12 mouse cellular contexts compared by ENCODE assay signal in the genomic region with DNA sequence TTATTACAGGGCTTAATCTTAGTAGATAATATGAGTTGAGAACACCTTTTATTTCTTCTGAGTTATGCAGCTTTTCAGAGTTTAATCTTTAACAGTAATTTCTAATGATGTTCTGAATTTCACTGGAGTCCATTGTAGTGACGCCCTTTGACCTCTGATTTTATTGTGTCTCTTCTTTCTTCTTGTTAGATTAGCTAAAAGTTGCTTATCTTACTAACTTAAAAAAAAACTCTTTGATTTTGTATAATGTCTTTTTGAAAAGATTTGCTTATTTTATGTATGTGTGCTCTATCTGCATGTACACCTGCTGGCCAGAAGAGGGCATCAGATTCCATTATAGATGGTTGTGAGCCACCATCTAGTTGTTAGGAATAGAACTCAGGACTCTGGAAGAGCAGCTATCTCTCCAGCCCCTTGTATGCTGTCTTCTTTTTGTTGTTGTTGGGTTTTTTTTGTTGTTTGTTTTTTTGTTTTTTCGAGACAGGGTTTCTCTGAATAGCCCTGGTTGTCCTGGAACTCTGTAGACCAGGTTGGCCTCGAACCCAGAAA. TPM values are rescaled to one million over a fixed set of nuclear protein-coding genes. Genes with fewer than 3 reads are reported as not detected.
DNase-seq lines count a peak whose midpoint lies in the region; TF ChIP-seq lines count a peak whose summit lies in the region.
"Had no signal": no experiment of that assay in that cellular context is flagged by ENCODE, and none has a peak within 500 bp of the region (broad histone marks: within the 10 kb centered on the region; RNA-seq: fewer than 3 reads in every experiment).

No protein-coding gene starts in this region.

- intact Hi-C loops in heart, adult 2 months (cut with DNase I), result loop anchor here (1.0 kb wide), 1 partner anchor 49 kb away; no protein-coding TSS in a partner anchor
- intact Hi-C loops in heart, postnatal 10 days (cut with DNase I), result loop anchor here (1.0 kb wide), 1 partner anchor 49 kb away; no protein-coding TSS in a partner anchor

- H3K79me2 ChIP-seq in heart, adult 2 months (replicated peaks; ENCODE audit: control insufficient read depth, insufficient read depth, low read length), result no peaks in the 10 kb centered on the region

- no peak for DNase-seq in heart, adult 2 months
- no peak for DNase-seq in heart, postnatal 10 days
- peak; percentile 44 for DNase-seq in lung, postnatal 25 days (ENCODE audit: low spot score)
- no peak for DNase-seq in lung, postnatal 14 days
- DNase-seq in NIH3T3 (ENCODE audit: low read depth), result peak; percentile 52
- DNase-seq in splenic B cell, adult 2 months (ENCODE audit: low read depth, low spot score), result peak; percentile 74
- DNase-seq in cerebellum, postnatal 36 days, result no peak
- DNase-seq in neural tube, embryonic 10.5 days (ENCODE audit: extremely low spot score, low spot score), result no peak
- DNase-seq: liver, embryonic 13.5 days had no signal

- 69% methylated on average over 3 of the region's 3 CpGs for WGBS in heart, adult 2 months

- no peaks in the 10 kb centered on the region for H3K27me3 ChIP-seq in heart, adult 2 months (ENCODE audit: control insufficient read depth, insufficient read depth, low read length)
- H3K27me3 ChIP-seq in splenic B cell, adult 2 months (ENCODE audit: control insufficient read depth, insufficient read depth, low read length, poor library complexity, severe bottlenecking), result no peaks in the 10 kb centered on the region
- H3K27me3 ChIP-seq: forebrain, embryonic 15.5 days; liver, embryonic 13.5 days; midbrain, embryonic 15.5 days; stomach, embryonic 15.5 days had no signal

- no peaks in the 10 kb centered on the region for H3K36me3 ChIP-seq in heart, adult 2 months (ENCODE audit: control insufficient read depth, insufficient read depth, low read length)
- no peaks in the 10 kb centered on the region for H3K36me3 ChIP-seq in splenic B cell, adult 2 months (ENCODE audit: control insufficient read depth, insufficient read depth, low read length, poor library complexity, severe bottlenecking)
- H3K36me3 ChIP-seq: forebrain, embryonic 15.5 days; liver, embryonic 13.5 days; midbrain, embryonic 15.5 days; stomach, embryonic 15.5 days had no signal

- no peak overlapping the region for H3K4me3 ChIP-seq in heart, adult 2 months
- H3K4me3 ChIP-seq: forebrain, embryonic 15.5 days; liver, embryonic 13.5 days; midbrain, embryonic 15.5 days; stomach, embryonic 15.5 days had no signal

- no peak for TF ChIP-seq EP300 in heart, adult 2 months (IDR thresholded peaks at IDR 0.05; ENCODE audit: insufficient read depth, low read depth, low read length)

- no peak overlapping the region for H3K9ac ChIP-seq in heart, adult 2 months (ENCODE audit: low read depth, low read length)
- H3K9ac ChIP-seq: forebrain, embryonic 15.5 days; liver, embryonic 13.5 days; midbrain, embryonic 15.5 days; stomach, embryonic 15.5 days had no signal

- H3K27ac ChIP-seq in heart, adult 2 months, result no peak overlapping the region
- H3K27ac ChIP-seq: forebrain, embryonic 15.5 days; liver, embryonic 13.5 days; midbrain, embryonic 15.5 days; stomach, embryonic 15.5 days had no signal

- H3K4me1 ChIP-seq in heart, adult 2 months (ENCODE audit: control insufficient read depth, insufficient read depth, low read length), result no peaks in the 10 kb centered on the region

- peak; percentile 96 for TF ChIP-seq CTCF in heart, adult 2 months (IDR thresholded peaks at IDR 0.05)

- no peak for TF ChIP-seq POLR2A in heart, adult 2 months (IDR thresholded peaks at IDR 0.05; ENCODE audit: insufficient read depth, low read depth, low read length)

RNA-seq across cellular contexts. Expression of a gene that starts 5.7 kb away (rescaled TPM):
- total RNA-seq in heart, adult 2 months (2021), result 1 to 10 TPM; 6.6 to 8.0 TPM
- 5.6 and 7.1 TPM in 2 replicates for polyA plus RNA-seq in heart, adult 2 months (2012; rRNA removed)
- total RNA-seq in heart, postnatal 10 days (2021), result 10 to 100 TPM; 10.1 to 10.4 TPM

RNA-seq across cellular contexts. Expression of a gene that starts 15.3 kb away (rescaled TPM):
- 100 to 1,000 TPM; 100 to 122 TPM for total RNA-seq in heart, adult 2 months (2021)
- 190 and 223 TPM in 2 replicates for polyA plus RNA-seq in heart, adult 2 months (2012; rRNA removed)
- 10 to 100 TPM; 53.7 to 58.5 TPM for total RNA-seq in heart, postnatal 10 days (2021)

RNA-seq across cellular contexts. Expression of a gene that starts 26.4 kb away (rescaled TPM):
- total RNA-seq in heart, adult 2 months (2021), result 10 to 100 TPM; 25.8 to 29.5 TPM
- polyA plus RNA-seq in heart, adult 2 months (2012; rRNA removed), result 18.7 and 28.7 TPM in 2 replicates
- 10 to 100 TPM; 35.6 to 41.1 TPM for total RNA-seq in heart, postnatal 10 days (2021)

Comparison
In these comparisons a context has a peak if more than half of its experiments do, and no peak if none do; other contexts are left out.
1. DNase-seq: peak in lung, postnatal 25 days (single experiment), NIH3T3 (single experiment) and splenic B cell, adult 2 months (single experiment); none in heart, adult 2 months (0 of 2), heart, postnatal 10 days (0 of 2), lung, postnatal 14 days (single experiment), cerebellum, postnatal 36 days (0 of 2) and neural tube, embryonic 10.5 days (single experiment).